Mouse (Mus musculus) urinary bladder, postnatal 25 days (tissue): ENCODE data around the gene Dtnb.

Experiments used
- DNase-seq: peaks from one replicate; pipeline ENCODE4 v3.0.0; 2022; ENCODE audit warnings: low spot score

Gene Dtnb

GRCm38 (mm10) chr12:3732623-3733265 is 160.6 kb downstream of the Dtnb start:
- no peak for DNase-seq

GRCm38 (mm10) chr12:3733328-3733727 is 161.1 kb downstream of the Dtnb start:
- DNase-seq: no peak

- no peak for DNase-seq
These were observed 164.8 kb downstream of the Dtnb start for GRCm38 (mm10) chr12:3737009-3737408.

GRCm38 (mm10) chr12:3738741-3739529 is 166.8 kb downstream of the Dtnb start:
- DNase-seq: no peak

- no peak for DNase-seq
These were observed 167.8 kb downstream of the Dtnb start for GRCm38 (mm10) chr12:3739749-3740704.

GRCm38 (mm10) chr12:3740705-3741081 is 168.5 kb downstream of the Dtnb start:
- DNase-seq: no peak

- no peak for DNase-seq
These were observed 173.4 kb downstream of the Dtnb start for GRCm38 (mm10) chr12:3745432-3746105.

GRCm38 (mm10) chr12:3746369-3746768 is 174.2 kb downstream of the Dtnb start:
- DNase-seq: no peak

- DNase-seq: no peak
These were observed 175.4 kb downstream of the Dtnb start for GRCm38 (mm10) chr12:3747583-3747982.

GRCm38 (mm10) chr12:3755522-3755921 is 183.3 kb downstream of the Dtnb start:
- DNase-seq: no peak

- no peak for DNase-seq
These were observed 184.0 kb downstream of the Dtnb start for GRCm38 (mm10) chr12:3756216-3756615.

GRCm38 (mm10) chr12:3758127-3758526 is 185.9 kb downstream of the Dtnb start:
- no peak for DNase-seq

GRCm38 (mm10) chr12:3759419-3759818 is 187.2 kb downstream of the Dtnb start:
- DNase-seq: no peak

- no peak for DNase-seq
These were observed 188.9 kb downstream of the Dtnb start for GRCm38 (mm10) chr12:3760876-3761590.

- no peak for DNase-seq
These were observed 189.6 kb downstream of the Dtnb start for GRCm38 (mm10) chr12:3761591-3762295.

GRCm38 (mm10) chr12:3764191-3764804 is 192.1 kb downstream of the Dtnb start:
- DNase-seq: no peak

- DNase-seq: no peak
These were observed 195.2 kb downstream of the Dtnb start for GRCm38 (mm10) chr12:3767360-3767759.

GRCm38 (mm10) chr12:3768391-3768790 is 196.2 kb downstream of the Dtnb start:
- no peak for DNase-seq

GRCm38 (mm10) chr12:3770546-3770945 is 198.4 kb downstream of the Dtnb start:
- DNase-seq: no peak

- no peak for DNase-seq
These were observed 198.9 kb downstream of the Dtnb start for GRCm38 (mm10) chr12:3771080-3771479.
